Mouse (Mus musculus): ENCODE measurements around the gene Poldip3.

Poldip3 gene

GRCm38 (mm10) chr15:83149196-83150072 is at the start of gene Poldip3:
Gene Poldip3 (minus strand): TSS chr15:83149384.
- DNase-seq, result peak; percentile 98 to 99

GRCm38 (mm10) chr15:83193413-83193812 is 44.2 kb upstream of the Poldip3 start:
- no peak for DNase-seq

GRCm38 (mm10) chr15:83182351-83182750 is 33.2 kb upstream of the Poldip3 start:
- no peak for DNase-seq

- no peak for DNase-seq
These were observed 32.7 kb upstream of the Poldip3 start for GRCm38 (mm10) chr15:83181800-83182330.

- no peak for DNase-seq
These were observed 30.8 kb upstream of the Poldip3 start for GRCm38 (mm10) chr15:83180004-83180403.

GRCm38 (mm10) chr15:83176653-83177052 is 27.5 kb upstream of the Poldip3 start:
- no peak for DNase-seq

- DNase-seq, result no peak
These were observed 25.0 kb upstream of the Poldip3 start for GRCm38 (mm10) chr15:83173914-83174884.

GRCm38 (mm10) chr15:83172492-83173429 is 23.6 kb upstream of the Poldip3 start, which contains the start of gene Cyb5r3:
Gene Cyb5r3 (minus strand): TSS chr15:83172592.
- no peak for DNase-seq

- DNase-seq, result peak; percentile 97
These were observed 22.7 kb upstream of the Poldip3 start for GRCm38 (mm10) chr15:83171712-83172481.

- DNase-seq, result no peak
These were observed 21.9 kb upstream of the Poldip3 start for GRCm38 (mm10) chr15:83170956-83171659.

- DNase-seq, result no peak
These were observed 20.9 kb upstream of the Poldip3 start for GRCm38 (mm10) chr15:83169772-83170722.

GRCm38 (mm10) chr15:83168875-83169771 is 19.9 kb upstream of the Poldip3 start:
- no peak for DNase-seq

- no peak for DNase-seq
These were observed 19.1 kb upstream of the Poldip3 start for GRCm38 (mm10) chr15:83168311-83168710.

GRCm38 (mm10) chr15:83167550-83168065 is 18.4 kb upstream of the Poldip3 start:
- no peak for DNase-seq

GRCm38 (mm10) chr15:83167126-83167525 is 17.9 kb upstream of the Poldip3 start:
- DNase-seq, result no peak

- DNase-seq, result no peak
These were observed 17.5 kb upstream of the Poldip3 start for GRCm38 (mm10) chr15:83166642-83167041.

GRCm38 (mm10) chr15:83165526-83166315 is 16.5 kb upstream of the Poldip3 start:
- DNase-seq, result no peak

All from kidney, adult 8-10 months (tissue).